Mouse (Mus musculus) G1E (cell line): Measurements from ENCODE around the gene Zfp672.

Experiments used
- CTCF ChIP-seq: IDR thresholded peaks from 2 replicates; pipeline ENCODE4 v1.5.1; 2012; ENCODE audit warnings: low read depth, low read length, inconsistent platforms, mixed read lengths
- POLR2AphosphoS5 ChIP-seq: IDR thresholded peaks from 2 replicates; pipeline ENCODE4 v1.6.1; 2012; ENCODE audit warnings: low read depth, low read length, inconsistent platforms; ENCODE audit not compliant: insufficient replicate concordance

GRCm38 (mm10) chr11:58315536-58316168 is 14.5 kb downstream of the Zfp672 start:
- TF ChIP-seq CTCF (no peak), POLR2AphosphoS5 (no peak)
